Mouse (Mus musculus) hindbrain, postnatal 0 days (tissue): ENCODE measurements at regions not wholly inside any gene's neighbourhood (a gene's known extent, or its start where the extent isn't known, plus 50 kb on each side); places are given as distances from the start of the nearest gene placed in this dataset.

Experiments
- ATAC-seq: fragments of 200-750 bp; cut with Nextera tagmentation; 2 replicates; pipeline ENCODE4 v1.8.0; 2017; ENCODE audit warnings: mild to moderate bottlenecking, moderate TSS enrichment, moderate library complexity
- DNase-seq: peaks from one replicate; pipeline ENCODE4 v3.0.0-alpha.2; 2015; ENCODE audit warnings: low spot score
- H3K27ac ChIP-seq: fragments of 300-500 bp; sonication (generic); 2 replicates; pipeline ENCODE4 v1.5.1; 2014; ENCODE audit warnings: mild to moderate bottlenecking
- H3K27me3 ChIP-seq: fragments of 300-500 bp; sonication (generic); 2 replicates; pipeline ENCODE4 v1.6.1; 2014; ENCODE audit warnings: low read length, mixed read lengths; ENCODE audit not compliant: insufficient read depth
- H3K36me3 ChIP-seq: fragments of 300-500 bp; sonication (generic); 2 replicates; pipeline ENCODE4 v1.6.1; 2014; ENCODE audit warnings: low read length, mixed read lengths; ENCODE audit not compliant: insufficient read depth
- H3K4me1 ChIP-seq: fragments of 300-500 bp; sonication (generic); 2 replicates; pipeline ENCODE4 v1.6.1; 2014; ENCODE audit warnings: antibody characterized with exemption, low read length, mixed read lengths; ENCODE audit not compliant: insufficient read depth
- H3K4me2 ChIP-seq: fragments of 300-500 bp; sonication (generic); 2 replicates; pipeline ENCODE4 v1.6.1; 2014; ENCODE audit warnings: low read depth, mild to moderate bottlenecking, low read length, moderate library complexity, mixed read lengths
- H3K4me3 ChIP-seq: fragments of 300-500 bp; sonication (generic); 2 replicates; pipeline ENCODE4 v1.5.1; 2014; ENCODE audit warnings: low read length
- H3K9ac ChIP-seq: fragments of 300-500 bp; sonication (generic); replicated peaks from 2 replicates; pipeline ENCODE4 v1.6.1; 2014; ENCODE audit warnings: mild to moderate bottlenecking, low read length, moderate library complexity, mixed read lengths
- H3K9me3 ChIP-seq: fragments of 300-500 bp; sonication (generic); 2 replicates; pipeline ENCODE4 v1.6.1; 2016; ENCODE audit warnings: low read length, mixed read lengths
- CTCF ChIP-seq: IDR thresholded peaks from 2 replicates; pipeline ENCODE4 v1.5.1; 2016; ENCODE audit warnings: antibody characterized with exemption, control low read depth, low read depth
- WGBS: fragments of 180-500 bp; shearing (Covaris S2); extraction: QIAGEN DNeasy Blood & Tissue Kit; methylation state at CpG from one replicate; pipeline ENCODE4 v1.1.7; 2014; 5-methylcytosine and 5-hydroxymethylcytosine counted together

GRCm38 (mm10) chr10:99555021-99555420, 204.4 kb downstream of the Csl start:
- Histone ChIP-seq H3K4me2 (no peak overlapping the region), H3K4me1 (no peaks in the 10 kb centered on the region), H3K27ac (no peak overlapping the region), H3K36me3 (no peaks in the 10 kb centered on the region), H3K4me3 (no peak overlapping the region), H3K27me3 (no peaks in the 10 kb centered on the region), H3K9me3 (no peaks in the 10 kb centered on the region), H3K9ac (no peak overlapping the region)
- TF ChIP-seq CTCF = no peak
- ATAC-seq (no peak), DNase-seq (no peak)
- WGBS = 87% methylated on average over 2 of the region's 2 CpGs

DNA sequence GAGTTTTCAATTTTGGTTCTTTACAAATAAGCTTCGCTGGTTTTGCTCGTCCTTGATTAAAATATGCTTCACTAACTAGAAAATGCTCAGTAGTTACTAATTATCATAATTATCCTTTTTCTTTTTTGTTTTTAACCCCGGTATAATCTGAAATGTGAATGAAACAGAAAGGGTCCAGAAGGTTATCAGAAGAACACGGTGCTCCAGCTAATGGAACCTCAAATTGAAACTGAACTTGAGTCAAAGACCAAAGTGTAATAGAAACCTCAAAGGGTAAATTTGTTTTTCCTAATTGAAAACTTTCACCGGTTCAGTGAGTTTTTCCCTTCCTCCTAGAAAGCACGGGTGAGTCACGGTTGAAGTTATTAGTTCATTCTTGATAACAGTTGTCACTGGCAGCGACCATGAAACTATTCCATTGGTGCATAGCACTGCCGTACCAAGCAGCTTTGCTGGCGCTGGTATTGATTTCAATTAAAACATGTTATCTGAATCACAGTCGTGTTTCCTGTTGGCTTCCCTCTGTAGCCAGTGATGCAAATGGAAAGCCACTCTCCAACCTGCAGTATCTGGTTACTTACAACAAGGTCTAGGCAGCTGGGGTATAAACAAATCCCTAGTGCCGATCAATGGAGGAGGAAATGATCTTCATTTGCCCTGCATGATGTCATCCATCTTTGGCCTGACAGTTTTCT, 203.7 kb downstream of the Csl start:
- Histone ChIP-seq H3K4me1 (no peaks in the 10 kb centered on the region), H3K36me3 (no peaks in the 10 kb centered on the region), H3K27me3 (no peaks in the 10 kb centered on the region), H3K4me3 (no peak overlapping the region), H3K9me3 (no peaks in the 10 kb centered on the region), H3K9ac (no peak overlapping the region), H3K27ac (no peak overlapping the region), H3K4me2 (no peak overlapping the region)
- ATAC-seq = no peak; the same call in 1 of the 2 replicates
- no peak for TF ChIP-seq CTCF
- peak; percentile 34 for DNase-seq
- WGBS = 63% methylated on average over 12 of the region's 12 CpGs

DNA sequence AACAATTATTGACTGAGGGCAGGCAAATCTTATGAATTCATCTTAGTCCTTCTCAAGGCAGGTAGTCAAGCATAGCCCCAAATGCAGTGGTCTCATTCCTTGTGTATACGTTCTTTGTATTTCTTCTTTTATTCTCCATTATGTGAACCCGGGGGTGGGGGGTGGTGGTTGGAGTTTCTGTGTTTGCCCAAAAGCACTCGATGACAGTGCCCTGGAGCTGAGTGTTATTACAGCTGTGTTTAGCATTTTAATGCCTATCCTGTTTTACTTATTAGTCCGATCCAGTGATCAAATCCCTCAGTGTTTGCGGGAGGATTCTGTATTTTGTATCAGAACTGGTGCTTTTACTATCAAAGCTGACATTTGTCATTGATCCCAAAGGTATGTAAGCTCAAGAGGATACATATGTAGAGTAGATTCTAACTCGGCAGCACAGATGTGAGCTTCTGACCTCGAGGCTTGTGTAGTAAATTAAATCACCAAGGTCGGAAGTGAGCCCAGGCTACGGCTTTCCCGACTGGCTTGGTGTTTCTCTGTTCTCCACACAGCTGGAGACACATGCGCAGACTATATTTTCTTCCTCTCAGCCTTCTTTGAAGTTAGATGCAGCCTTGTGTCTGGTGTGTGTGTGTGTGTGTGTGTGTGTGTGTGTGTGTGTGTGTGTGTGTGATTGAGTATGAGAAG, 203.0 kb downstream of the Csl start:
- Histone ChIP-seq H3K36me3 (no peaks in the 10 kb centered on the region), H3K27me3 (no peaks in the 10 kb centered on the region), H3K4me1 (no peaks in the 10 kb centered on the region), H3K27ac (no peak overlapping the region), H3K9me3 (no peaks in the 10 kb centered on the region), H3K9ac (no peak overlapping the region), H3K4me2 (no peak overlapping the region), H3K4me3 (no peak overlapping the region)
- WGBS = 69% methylated on average over 11 of the region's 11 CpGs
- ATAC-seq = no peak
- no peak for DNase-seq
- no peak for TF ChIP-seq CTCF

GRCm38 (mm10) chr10:99558656-99559055, 200.8 kb downstream of the Csl start:
- no peak for ATAC-seq
- H3K27ac ChIP-seq = no peak overlapping the region
- WGBS = 86% methylated on average over 5 of the region's 5 CpGs

DNA sequence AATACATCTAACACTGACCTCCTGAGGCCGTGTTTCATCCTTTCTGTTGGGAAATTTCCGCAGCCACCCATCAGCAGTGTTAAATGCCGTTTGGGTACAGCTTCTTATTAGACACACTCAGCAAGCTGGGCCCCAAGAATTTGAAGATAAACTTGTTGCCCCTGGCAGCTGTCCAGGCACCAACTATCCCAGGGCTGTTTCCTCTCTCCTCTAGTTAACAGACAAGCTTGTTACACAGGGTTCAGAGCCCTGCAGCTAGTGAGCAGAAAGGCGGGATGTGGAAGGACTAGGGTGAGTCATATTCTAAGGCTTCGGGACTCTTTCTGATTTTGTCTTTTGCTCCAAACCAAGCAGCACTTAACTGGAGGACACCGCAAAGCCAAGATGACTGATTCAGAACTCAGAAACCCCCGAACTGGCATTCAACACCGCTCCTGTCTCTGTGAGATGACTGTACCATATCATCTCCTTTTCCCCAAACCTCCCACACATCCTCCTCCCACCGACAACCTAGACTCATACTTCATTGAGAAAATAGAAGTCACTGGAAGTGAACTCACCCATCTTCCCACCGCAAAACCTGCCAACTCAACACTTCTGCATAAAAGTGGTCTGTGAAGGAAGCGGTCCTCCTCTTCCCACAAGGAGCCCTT, 198.2 kb downstream of the Csl start:
- no peak for TF ChIP-seq CTCF
- DNase-seq (no peak), ATAC-seq (no peak)
- Histone ChIP-seq H3K36me3 (no peaks in the 10 kb centered on the region), H3K9me3 (no peaks in the 10 kb centered on the region), H3K27me3 (no peaks in the 10 kb centered on the region), H3K9ac (no peak overlapping the region), H3K4me1 (no peaks in the 10 kb centered on the region), H3K4me2 (no peak overlapping the region), H3K4me3 (no peak overlapping the region), H3K27ac (no peak overlapping the region)
- WGBS = 92% methylated on average over 11 of the region's 11 CpGs

More at GRCm38 (mm10) chr10:99558656-99559055, 200.8 kb downstream of the Csl start:
- H3K4me3 ChIP-seq = no peak overlapping the region
- no peak for DNase-seq
- H3K27me3 ChIP-seq = no peaks in the 10 kb centered on the region
- H3K4me1 ChIP-seq = no peaks in the 10 kb centered on the region
- H3K9ac ChIP-seq = no peak overlapping the region
- TF ChIP-seq CTCF = no peak
- H3K36me3 ChIP-seq = no peaks in the 10 kb centered on the region
- no peak overlapping the region for H3K4me2 ChIP-seq
- H3K9me3 ChIP-seq = no peaks in the 10 kb centered on the region

DNA sequence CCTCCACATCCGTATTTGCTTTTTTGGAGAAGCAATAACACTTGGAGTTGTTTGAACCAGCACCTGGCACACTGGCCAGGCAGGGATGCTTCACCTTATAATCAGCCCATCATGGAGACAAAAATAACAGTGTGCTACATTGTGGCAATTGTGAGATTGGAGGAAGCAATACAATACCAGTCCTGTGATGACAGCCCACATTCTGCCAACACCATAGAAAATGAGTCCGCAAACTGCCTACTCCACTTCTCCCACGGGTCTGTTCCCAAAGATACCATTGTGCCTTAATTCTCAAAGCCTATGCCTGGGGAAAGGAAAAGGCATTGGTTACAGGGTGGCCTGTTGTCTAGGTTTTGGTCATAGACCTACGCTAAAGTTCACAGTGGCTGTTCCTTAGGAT, 194.9 kb downstream of the Csl start:
- Histone ChIP-seq H3K4me3 (no peak overlapping the region), H3K9ac (no peak overlapping the region), H3K4me1 (no peaks in the 10 kb centered on the region), H3K36me3 (no peaks in the 10 kb centered on the region), H3K27ac (no peak overlapping the region), H3K4me2 (no peak overlapping the region), H3K27me3 (no peaks in the 10 kb centered on the region), H3K9me3 (no peaks in the 10 kb centered on the region)
- no peak for TF ChIP-seq CTCF
- WGBS = 83% methylated on average over 4 of the region's 4 CpGs
- DNase-seq (no peak), ATAC-seq (no peak)
